Mouse (Mus musculus): ENCODE results near the gene Gp2. TPM values are rescaled to one million over a fixed set of nuclear protein-coding genes. Genes with fewer than 3 reads are reported as not detected.

Gene Gp2
- not detected in 2 replicates for polyA plus RNA-seq (2015; fragmentation: Nextera tagmentation; extraction: Ambion mirVana)

- 89% methylated on average over 6 of the region's 6 CpGs for WGBS
- Histone ChIP-seq H3K36me3 (no peaks in the 10 kb centered on the region), H3K4me1 (replicated peaks) (no peaks in the 10 kb centered on the region), H3K27me3 (no peaks in the 10 kb centered on the region), H3K4me3 (no peak within 1 kb of the TSS), H3K4me2 (no peak within 1 kb of the TSS), H3K27ac (no peak within 1 kb of the TSS), H3K9me3 (no peaks in the 10 kb centered on the region), H3K9ac (no peak within 1 kb of the TSS)
- ATAC-seq (ENCODE audit: low FRiP score), result no peak
Observed at GRCm38 (mm10) chr7:119459185-119459584, at the start of gene Gp2. Gene Gp2 (minus strand): TSS chr7:119459285.

GRCm38 (mm10) chr7:119490041-119490780 is 31.1 kb upstream of the Gp2 start:
- H3K9ac ChIP-seq, result no peak overlapping the region
- no peak for ATAC-seq (ENCODE audit: low FRiP score)
- no peak overlapping the region for H3K4me3 ChIP-seq
- no peak overlapping the region for H3K4me2 ChIP-seq
- 91% methylated on average over 4 of the region's 4 CpGs for WGBS
- no peaks in the 10 kb centered on the region for H3K9me3 ChIP-seq
- H3K27me3 ChIP-seq, result no peaks in the 10 kb centered on the region
- no peaks in the 10 kb centered on the region for H3K4me1 ChIP-seq (replicated peaks)
- no peak overlapping the region for H3K27ac ChIP-seq
- no peaks in the 10 kb centered on the region for H3K36me3 ChIP-seq

- 92% methylated on average over 5 of the region's 5 CpGs for WGBS
- no peak for ATAC-seq (ENCODE audit: low FRiP score)
- no peak overlapping the region for H3K4me3 ChIP-seq
- H3K27ac ChIP-seq, result no peak overlapping the region
- H3K9ac ChIP-seq, result no peak overlapping the region
- no peak overlapping the region for H3K4me2 ChIP-seq
- no peaks in the 10 kb centered on the region for H3K4me1 ChIP-seq (replicated peaks)
- H3K27me3 ChIP-seq, result no peaks in the 10 kb centered on the region
- H3K9me3 ChIP-seq, result no peaks in the 10 kb centered on the region
- H3K36me3 ChIP-seq, result no peaks in the 10 kb centered on the region
Observed at GRCm38 (mm10) chr7:119486683-119487082, 27.6 kb upstream of the Gp2 start.

DNA sequence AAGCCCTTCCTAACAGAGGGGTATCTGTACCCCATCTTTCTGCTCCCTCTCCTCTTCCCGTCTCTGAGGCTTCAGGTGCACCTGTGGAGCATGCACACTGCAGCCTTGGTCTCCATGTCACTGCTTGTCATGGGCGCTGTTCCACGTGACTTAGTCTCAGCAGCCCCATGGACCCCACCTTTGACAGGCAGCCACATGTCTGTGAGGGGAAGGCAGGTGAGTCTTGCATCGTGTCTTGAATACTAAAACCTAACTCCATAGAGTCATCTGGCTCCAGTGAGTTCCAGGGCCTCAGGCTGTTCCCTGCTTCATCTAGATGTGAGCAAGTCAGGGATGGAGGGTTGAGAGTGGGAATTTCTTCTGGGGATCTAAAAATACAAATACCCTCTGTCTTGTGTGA is 25.1 kb upstream of the Gp2 start:
- Histone ChIP-seq H3K27me3 (no peaks in the 10 kb centered on the region), H3K4me3 (no peak overlapping the region), H3K9me3 (no peaks in the 10 kb centered on the region), H3K9ac (no peak overlapping the region), H3K4me2 (no peak overlapping the region), H3K36me3 (no peaks in the 10 kb centered on the region), H3K4me1 (replicated peaks) (no peaks in the 10 kb centered on the region), H3K27ac (no peak overlapping the region)
- WGBS, result 87% methylated on average over 4 of the region's 4 CpGs
- no peak for ATAC-seq (ENCODE audit: low FRiP score)

DNA sequence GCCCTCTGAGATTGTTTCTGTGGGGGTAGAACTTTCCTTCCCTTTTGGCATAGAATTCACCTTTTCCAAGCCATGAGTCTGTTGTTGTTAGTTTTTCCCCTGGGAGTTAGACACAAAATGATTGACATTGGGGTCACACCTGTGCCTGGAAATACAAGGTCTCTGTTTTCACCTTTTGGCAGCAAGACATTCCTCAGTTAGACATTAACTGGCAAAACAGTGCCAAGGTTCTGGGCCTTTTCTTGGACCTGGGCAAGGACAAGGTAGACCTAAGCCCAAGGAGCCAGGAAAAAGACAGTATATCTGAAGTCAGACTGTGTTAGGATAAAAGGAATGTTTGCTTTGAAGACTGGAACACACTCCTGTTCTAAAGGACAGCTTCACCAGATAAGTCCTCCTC is 20.2 kb upstream of the Gp2 start, which contains the start of gene Umod:
Umod (minus strand) TSS at position 27 of the 400 bp plus-strand sequence.
- Histone ChIP-seq H3K4me3 (no peak within 1 kb of the TSS), H3K9ac (no peak within 1 kb of the TSS), H3K4me2 (no peak within 1 kb of the TSS), H3K9me3 (no peaks in the 10 kb centered on the region), H3K27me3 (no peaks in the 10 kb centered on the region), H3K36me3 (no peaks in the 10 kb centered on the region), H3K27ac (no peak within 1 kb of the TSS), H3K4me1 (replicated peaks) (no peaks in the 10 kb centered on the region)
- ATAC-seq (ENCODE audit: low FRiP score), result no peak

GRCm38 (mm10) chr7:119476500-119477389 is 17.7 kb upstream of the Gp2 start:
- H3K4me2 ChIP-seq, result no peak overlapping the region
- no peak overlapping the region for H3K27ac ChIP-seq
- H3K4me3 ChIP-seq, result no peak overlapping the region
- no peaks in the 10 kb centered on the region for H3K27me3 ChIP-seq
- H3K36me3 ChIP-seq, result no peaks in the 10 kb centered on the region
- no peaks in the 10 kb centered on the region for H3K4me1 ChIP-seq (replicated peaks)
- no peak for ATAC-seq (ENCODE audit: low FRiP score)
- no peak overlapping the region for H3K9ac ChIP-seq
- 81% methylated on average over 33 of the region's 33 CpGs for WGBS
- H3K9me3 ChIP-seq, result no peaks in the 10 kb centered on the region

DNA sequence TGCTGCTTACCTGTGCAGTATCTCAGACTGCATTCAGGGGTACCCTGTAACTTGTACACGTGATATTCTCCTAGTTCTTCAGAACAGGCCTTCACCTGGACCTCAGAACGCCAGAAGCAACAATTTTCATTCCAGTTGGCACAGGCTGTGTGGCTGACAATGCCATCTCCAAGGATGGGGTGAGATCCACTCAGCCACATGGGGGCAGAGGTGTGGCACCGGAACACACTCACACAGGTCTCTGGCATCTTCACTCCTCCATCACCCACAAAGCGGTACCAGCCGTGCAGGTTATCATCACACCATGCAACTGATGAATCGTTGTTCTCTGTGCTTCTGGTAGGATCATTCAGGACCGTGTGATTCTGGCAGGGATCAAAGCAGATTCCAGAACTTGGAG is 4.9 kb downstream of the Gp2 start:
- 86% methylated on average over 7 of the region's 7 CpGs for WGBS
- Histone ChIP-seq H3K4me1 (replicated peaks) (no peaks in the 10 kb centered on the region), H3K27ac (no peak overlapping the region), H3K4me2 (no peak overlapping the region), H3K27me3 (no peaks in the 10 kb centered on the region), H3K4me3 (no peak overlapping the region), H3K36me3 (no peaks in the 10 kb centered on the region), H3K9me3 (no peaks in the 10 kb centered on the region), H3K9ac (no peak overlapping the region)
- no peak for ATAC-seq (ENCODE audit: low FRiP score)

GRCm38 (mm10) chr7:119443849-119444248 is 15.2 kb downstream of the Gp2 start:
- Histone ChIP-seq H3K9ac (no peak overlapping the region), H3K36me3 (no peaks in the 10 kb centered on the region), H3K4me3 (no peak overlapping the region), H3K4me2 (no peak overlapping the region), H3K4me1 (replicated peaks) (no peaks in the 10 kb centered on the region), H3K27ac (no peak overlapping the region), H3K9me3 (no peaks in the 10 kb centered on the region), H3K27me3 (no peaks in the 10 kb centered on the region)
- ATAC-seq (ENCODE audit: low FRiP score), result no peak
- 65% methylated on average over 4 of the region's 4 CpGs for WGBS

GRCm38 (mm10) chr7:119441938-119442337 is 17.1 kb downstream of the Gp2 start:
- no peak for ATAC-seq (ENCODE audit: low FRiP score)
- Histone ChIP-seq H3K4me2 (no peak overlapping the region), H3K4me3 (no peak overlapping the region), H3K4me1 (replicated peaks) (no peaks in the 10 kb centered on the region), H3K27ac (no peak overlapping the region), H3K9me3 (no peaks in the 10 kb centered on the region), H3K27me3 (no peaks in the 10 kb centered on the region), H3K36me3 (no peaks in the 10 kb centered on the region), H3K9ac (no peak overlapping the region)
- WGBS, result 80% methylated on average over 1 of the region's 1 CpGs

GRCm38 (mm10) chr7:119427180-119427616 is 31.9 kb downstream of the Gp2 start:
- H3K27me3 ChIP-seq, result peaks cover 3% of the 10 kb centered on the region; the same call in 1 of the 2 replicates
- no peaks in the 10 kb centered on the region for H3K9me3 ChIP-seq

GRCm38 (mm10) chr7:119420730-119421129 is 38.4 kb downstream of the Gp2 start:
- H3K27ac ChIP-seq, result peak overlapping the region; percentile 64

More at GRCm38 (mm10) chr7:119427180-119427616, 31.9 kb downstream of the Gp2 start:
- Histone ChIP-seq H3K4me2 (no peak overlapping the region), H3K36me3 (no peaks in the 10 kb centered on the region), H3K4me3 (no peak overlapping the region), H3K4me1 (replicated peaks) (no peaks in the 10 kb centered on the region), H3K27ac (no peak overlapping the region), H3K9ac (no peak overlapping the region)
- WGBS, result 10% methylated on average over 6 of the region's 6 CpGs
- ATAC-seq (ENCODE audit: low FRiP score), result peak; percentile 86

DNA sequence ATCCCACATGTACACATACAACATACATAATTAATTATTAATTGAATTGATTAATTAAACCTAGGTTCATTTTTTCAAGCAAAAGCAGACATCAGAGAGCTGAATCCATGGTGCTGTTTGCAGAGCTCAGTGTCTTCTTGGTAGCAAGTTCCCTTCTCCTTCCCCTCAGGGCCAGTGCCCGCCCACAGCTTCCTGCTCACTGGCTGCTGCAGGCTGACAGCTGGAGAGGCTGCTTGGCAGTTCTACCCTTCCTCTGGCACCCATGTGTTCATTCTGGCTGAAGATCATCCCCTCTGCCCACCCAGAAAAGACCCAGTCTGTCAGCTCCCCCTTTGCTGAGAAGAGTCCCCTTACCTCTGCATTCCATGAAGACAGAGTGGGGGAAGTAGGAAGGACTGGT is 40.6 kb downstream of the Gp2 start:
- Histone ChIP-seq H3K27ac (no peak overlapping the region), H3K27me3 (no peaks in the 10 kb centered on the region), H3K36me3 (no peaks in the 10 kb centered on the region), H3K4me1 (replicated peaks) (peaks cover 15% of the 10 kb centered on the region), H3K4me2 (no peak overlapping the region), H3K9ac (no peak overlapping the region), H3K4me3 (no peak overlapping the region), H3K9me3 (no peaks in the 10 kb centered on the region)
- 79% methylated on average over 1 of the region's 1 CpGs for WGBS
- ATAC-seq (ENCODE audit: low FRiP score), result no peak

More at GRCm38 (mm10) chr7:119420730-119421129, 38.4 kb downstream of the Gp2 start:
- WGBS, result 6% methylated on average over 2 of the region's 2 CpGs
- Histone ChIP-seq H3K9me3 (no peaks in the 10 kb centered on the region), H3K9ac (no peak overlapping the region), H3K4me3 (no peak overlapping the region), H3K36me3 (no peaks in the 10 kb centered on the region), H3K27me3 (no peaks in the 10 kb centered on the region), H3K4me2 (no peak overlapping the region), H3K4me1 (replicated peaks) (peaks cover 15% of the 10 kb centered on the region)
- ATAC-seq (ENCODE audit: low FRiP score), result peak; percentile 93

Data from hindbrain, embryonic 13.5 days (tissue).